Mouse (Mus musculus) heart, postnatal 0 days (tissue): ENCODE measurements at regions not wholly inside any gene's neighbourhood (a gene's known extent, or its start where the extent isn't known, plus 50 kb on each side); places are given as distances from the start of the nearest gene placed in this dataset.

ENCODE experiments used
- CTCF ChIP-seq: IDR thresholded peaks from 2 replicates; pipeline ENCODE4 v1.5.1; 2016; ENCODE audit warnings: antibody characterized with exemption, control low read depth, low read depth
- EP300 ChIP-seq: IDR thresholded peaks from 2 replicates; pipeline ENCODE4 v1.6.1; 2016; ENCODE audit warnings: antibody characterized with exemption, low read depth

GRCm38 (mm10) chr12:17493810-17494209 lies 50.8 kb upstream of the Odc1 start:
- no peak for TF ChIP-seq CTCF
- no peak for TF ChIP-seq EP300
